Mouse (Mus musculus) 416B (cell line): ENCODE results near the gene Ak5.

Experiments used
- DNase-seq: peaks from one replicate; pipeline ENCODE4 v3.0.0; 2011; ENCODE audit warnings: low read depth

Ak5 gene

GRCm38 (mm10) chr3:152668239-152668638, at the start of gene Ak5:
Gene Ak5 (minus strand): TSS chr3:152668360.
- no peak for DNase-seq

- peak; percentile 90 for DNase-seq
Observed at GRCm38 (mm10) chr3:152713991-152714902, 46.1 kb upstream of the Ak5 start, which contains the start of gene Pigk. Gene Pigk (plus strand): TSS chr3:152714100.

GRCm38 (mm10) chr3:152712957-152713356, 44.8 kb upstream of the Ak5 start:
- peak; percentile 64 for DNase-seq

GRCm38 (mm10) chr3:152709936-152710335, 41.8 kb upstream of the Ak5 start:
- peak; percentile 20 for DNase-seq

GRCm38 (mm10) chr3:152707321-152707823, 39.2 kb upstream of the Ak5 start:
- peak; percentile 59 for DNase-seq

- DNase-seq: no peak
Observed at GRCm38 (mm10) chr3:152706901-152707300, 38.7 kb upstream of the Ak5 start.

GRCm38 (mm10) chr3:152705826-152706225, 37.7 kb upstream of the Ak5 start:
- DNase-seq: no peak

GRCm38 (mm10) chr3:152702274-152702843, 34.2 kb upstream of the Ak5 start:
- DNase-seq: no peak

- DNase-seq: peak; percentile 75
Observed at GRCm38 (mm10) chr3:152701536-152701935, 33.4 kb upstream of the Ak5 start.

- DNase-seq: no peak
Observed at GRCm38 (mm10) chr3:152699261-152699660, 31.1 kb upstream of the Ak5 start.

- DNase-seq: no peak
Observed at GRCm38 (mm10) chr3:152698017-152698416, 29.9 kb upstream of the Ak5 start.

GRCm38 (mm10) chr3:152694950-152695349, 26.8 kb upstream of the Ak5 start:
- no peak for DNase-seq

- DNase-seq: no peak
Observed at GRCm38 (mm10) chr3:152689105-152689504, 20.9 kb upstream of the Ak5 start.

GRCm38 (mm10) chr3:152688532-152688931, 20.4 kb upstream of the Ak5 start:
- DNase-seq: no peak

GRCm38 (mm10) chr3:152674663-152675062, 6.5 kb upstream of the Ak5 start:
- DNase-seq: no peak

GRCm38 (mm10) chr3:152669783-152670182, 1.6 kb upstream of the Ak5 start:
- no peak for DNase-seq

- DNase-seq: no peak
Observed at GRCm38 (mm10) chr3:152668793-152669192, 633 bp upstream of the Ak5 start.

GRCm38 (mm10) chr3:152667356-152668211, 576 bp downstream of the Ak5 start:
- DNase-seq: no peak

GRCm38 (mm10) chr3:152666991-152667355, 1.2 kb downstream of the Ak5 start:
- no peak for DNase-seq

GRCm38 (mm10) chr3:152658592-152658991, 9.6 kb downstream of the Ak5 start:
- peak; percentile 13 for DNase-seq

GRCm38 (mm10) chr3:152651991-152652390, 16.2 kb downstream of the Ak5 start:
- DNase-seq: no peak

- no peak for DNase-seq
Observed at GRCm38 (mm10) chr3:152644610-152645009, 23.6 kb downstream of the Ak5 start.
